Mouse (Mus musculus): Measurements from ENCODE around the gene Spag4.

DNA sequence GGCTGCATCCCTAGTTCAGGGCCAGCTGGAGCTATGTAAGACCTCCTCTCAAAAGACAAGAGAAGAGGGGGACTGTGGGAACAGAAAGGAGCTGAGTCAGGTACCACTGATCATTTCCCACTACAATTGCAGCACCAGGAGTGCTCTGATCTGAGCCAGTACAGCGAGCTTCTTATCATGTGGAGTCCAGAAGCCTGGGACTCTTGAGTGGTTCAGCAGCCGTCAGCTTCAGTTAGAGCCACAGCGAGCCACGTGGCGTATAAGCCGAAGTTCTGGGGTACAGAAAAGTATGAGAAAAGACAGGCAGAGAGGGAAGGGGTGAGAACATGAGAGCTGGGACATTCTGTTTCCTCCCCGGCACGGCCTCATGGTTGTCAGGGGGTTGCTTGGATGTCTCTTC lies 43.8 kb upstream of the Spag4 start:
- TF ChIP-seq POLR2A (IDR thresholded peaks at IDR 0.05; ENCODE audit: insufficient read length, low read depth) (no peak), USF1 (IDR thresholded peaks at IDR 0.05; ENCODE audit: low read depth) (no peak), MAX (IDR thresholded peaks at IDR 0.05; ENCODE audit: low read depth) (no peak), POLR2AphosphoS2 (IDR thresholded peaks at IDR 0.05; ENCODE audit: insufficient read length, low read depth) (no peak), CEBPB (IDR thresholded peaks at IDR 0.05; ENCODE audit: insufficient read depth, poor library complexity, severe bottlenecking) (no peak)
